Mouse (Mus musculus) embryo, embryonic 10.5 days (tissue): Measurements from ENCODE around the gene Hpca.
A peak's percentile ranks its signal among the peaks of the same experiment; 100 is the strongest.

Experiments
- DNase-seq: peaks from one replicate; pipeline ENCODE4 v3.0.0-alpha.2; 2015; ENCODE audit warnings: low spot score

Hpca gene

DNA sequence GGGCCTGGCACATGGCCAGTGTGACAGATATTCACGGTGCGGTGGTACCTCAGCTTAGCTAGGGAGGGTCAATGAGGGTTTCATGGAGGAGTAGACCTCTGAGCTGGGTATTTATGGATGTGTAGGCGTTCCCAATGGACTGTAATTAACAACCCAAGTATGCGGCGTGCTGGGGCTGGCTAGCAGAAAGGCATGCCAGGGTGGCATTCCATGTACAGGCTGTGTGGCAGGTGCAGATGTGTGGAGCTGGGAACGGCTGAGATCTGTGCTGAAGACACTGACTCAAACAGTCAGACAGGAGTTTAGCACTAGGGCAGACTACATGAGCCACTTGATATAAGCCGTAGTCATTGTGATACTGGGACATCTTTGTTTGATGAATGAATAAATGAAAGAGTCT is 13.2 kb downstream of the Hpca start:
- DNase-seq, result no peak

DNA sequence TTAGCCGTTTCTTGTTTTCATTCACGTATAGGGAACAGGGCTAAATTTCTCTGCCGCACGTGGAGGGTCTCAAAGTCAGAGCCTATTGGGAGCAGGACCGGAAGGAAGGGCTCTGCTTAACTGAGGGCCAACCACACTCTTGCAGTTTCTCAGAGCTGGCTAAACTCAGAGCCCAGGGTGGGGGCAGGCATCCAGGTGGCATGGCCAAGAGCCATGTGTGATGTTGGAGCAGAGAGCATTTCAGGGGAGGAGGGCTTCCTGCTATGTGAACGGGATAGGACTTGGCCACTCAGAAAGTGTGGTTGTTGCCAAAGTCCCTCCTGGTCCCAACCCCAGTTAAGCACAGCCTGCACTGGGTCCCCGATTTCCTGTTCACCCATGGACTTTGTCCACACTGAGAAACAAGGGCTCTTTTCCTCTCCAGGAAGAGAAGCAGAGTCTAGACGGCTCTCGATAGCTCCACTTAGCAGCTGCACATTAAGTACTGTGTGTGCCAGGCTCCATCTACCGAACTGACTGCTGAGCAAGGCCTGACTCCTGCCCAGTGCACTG is 14.4 kb downstream of the Hpca start:
- DNase-seq, result no peak

DNA sequence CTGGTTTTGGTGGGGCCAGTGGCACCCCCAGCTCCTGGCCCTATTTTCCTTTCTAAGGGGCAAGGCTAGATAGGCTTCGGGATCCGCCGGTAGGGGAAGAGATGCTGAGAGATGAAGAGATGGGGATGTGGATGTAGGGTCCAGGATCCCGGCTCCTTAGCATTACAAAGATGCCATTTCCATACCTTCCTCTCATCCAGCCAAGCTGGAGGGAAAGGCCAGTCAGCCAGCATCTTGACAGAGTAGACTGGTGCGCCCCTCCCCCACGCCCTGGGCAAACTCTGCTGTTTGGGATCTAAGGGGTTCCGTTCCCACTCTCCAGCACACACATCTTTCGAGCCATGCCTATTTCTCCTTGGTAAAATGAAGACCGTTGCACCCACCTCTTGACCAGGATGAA is 15.8 kb downstream of the Hpca start:
- DNase-seq, result no peak

DNA sequence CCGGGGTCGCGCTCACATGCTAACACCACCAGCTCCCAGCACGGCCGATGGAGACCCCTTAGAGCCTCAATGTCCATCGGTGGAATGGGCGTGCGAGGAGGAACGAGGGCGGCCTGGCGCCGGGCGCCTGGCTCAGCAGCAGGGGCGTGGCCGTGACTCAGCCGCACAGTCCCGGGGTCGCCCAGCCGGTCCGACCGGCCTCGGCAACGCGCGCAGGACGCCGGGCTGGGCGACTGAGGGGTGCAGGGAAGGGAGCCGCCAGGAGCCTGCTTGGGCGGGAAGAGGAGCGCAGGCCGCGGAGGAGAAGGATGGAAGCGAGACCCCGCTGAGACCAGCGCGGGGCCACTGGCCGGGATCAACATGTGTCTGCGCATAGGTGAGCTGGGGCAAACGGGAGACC is 16.5 kb downstream of the Hpca start, which contains the start of gene Tmem54:
Gene Tmem54 (plus strand): TSS at position 193 of the 400 bp plus-strand sequence.
- DNase-seq, result no peak

DNA sequence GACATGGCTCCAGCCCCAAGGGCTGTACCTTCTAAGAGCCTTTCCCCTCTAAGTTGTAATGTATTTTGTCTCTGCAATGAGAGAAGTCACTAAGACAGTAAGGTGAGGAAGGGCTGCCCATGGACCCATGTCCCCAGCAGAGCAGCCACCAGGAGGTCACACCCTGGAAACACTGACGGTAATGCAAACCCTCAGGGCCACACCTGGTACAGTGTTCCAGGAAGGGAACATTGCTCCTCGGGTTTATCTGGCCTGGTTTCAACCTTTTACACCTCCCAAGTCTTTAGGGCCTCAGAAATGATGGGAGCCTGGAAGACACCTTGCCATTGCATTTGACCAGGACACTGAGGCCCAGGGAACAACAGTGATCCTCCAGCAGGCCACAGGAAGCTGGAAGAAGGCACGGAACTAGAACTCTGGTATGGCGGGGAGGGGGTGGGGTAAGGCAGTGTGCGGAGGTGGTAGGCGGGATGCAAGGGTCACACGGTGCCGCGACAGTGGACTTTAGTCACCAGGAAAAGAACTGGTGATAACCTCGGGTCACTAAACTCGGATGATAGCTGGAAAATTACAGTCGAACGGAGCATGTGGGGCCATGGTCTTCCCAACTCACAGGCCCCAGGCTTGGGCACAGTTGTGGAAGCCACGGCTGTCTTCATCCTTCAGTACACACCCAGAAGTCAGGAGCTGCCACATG is 19.6 kb downstream of the Hpca start:
- DNase-seq, result no peak

DNA sequence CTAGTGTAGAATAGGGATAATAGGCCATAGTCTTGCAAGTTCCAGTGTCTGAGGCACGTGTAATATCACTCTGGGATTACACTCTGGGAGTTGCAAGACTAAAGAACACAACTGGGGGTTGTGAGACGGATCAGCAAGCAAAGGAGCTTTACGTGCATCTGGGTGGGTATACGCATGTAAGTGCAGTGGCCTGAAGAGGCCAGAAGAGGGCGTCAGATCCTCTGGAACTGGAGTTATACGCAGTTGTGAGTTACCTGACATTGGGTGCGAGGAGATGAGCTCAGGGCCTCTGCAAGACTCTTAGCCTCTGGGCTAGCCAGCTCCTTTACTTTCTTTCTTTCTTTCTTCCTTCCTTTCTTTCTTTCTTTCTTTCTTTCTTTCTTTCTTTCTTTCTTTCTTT is 24.8 kb downstream of the Hpca start:
- DNase-seq, result no peak

DNA sequence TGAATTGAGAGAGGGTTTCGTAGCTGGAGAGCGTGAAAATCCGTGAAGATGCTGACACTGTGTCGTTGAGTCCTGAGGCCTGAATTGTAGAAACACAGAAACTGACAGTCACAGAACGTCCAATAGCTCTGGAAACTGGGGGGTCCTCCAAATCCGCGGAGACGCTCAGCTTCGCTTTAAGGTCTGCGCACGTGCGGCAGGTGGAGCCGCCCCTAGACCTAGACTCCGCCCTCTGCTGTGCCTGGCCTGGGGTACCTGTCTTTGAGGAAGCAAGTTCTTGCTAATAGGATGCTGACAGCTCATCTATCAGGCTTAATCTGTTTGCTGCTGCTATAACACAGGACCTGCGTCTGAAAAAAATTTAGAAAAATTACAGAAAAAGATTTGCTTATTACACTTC is 26.6 kb downstream of the Hpca start:
- DNase-seq, result no peak

DNA sequence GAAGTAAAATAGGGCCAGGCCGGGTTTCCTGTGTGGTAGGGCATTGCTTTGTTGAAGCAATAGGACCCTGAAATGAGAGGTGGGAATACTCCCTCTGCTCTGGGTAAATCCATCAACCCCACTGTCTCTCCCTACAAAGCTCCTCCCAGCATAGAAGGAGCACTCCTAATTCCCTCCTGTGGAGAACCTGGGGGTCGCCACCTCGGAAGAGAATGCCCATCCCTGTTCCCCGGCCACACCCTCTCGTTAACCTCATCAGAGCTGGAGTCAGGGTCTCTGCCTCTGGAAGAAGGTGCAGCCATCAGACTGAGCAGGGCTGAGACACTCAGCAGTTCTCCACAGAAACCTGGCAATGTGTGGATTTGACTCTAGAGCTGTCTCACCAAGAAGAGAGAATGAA is 34.0 kb downstream of the Hpca start:
- DNase-seq, result no peak

DNA sequence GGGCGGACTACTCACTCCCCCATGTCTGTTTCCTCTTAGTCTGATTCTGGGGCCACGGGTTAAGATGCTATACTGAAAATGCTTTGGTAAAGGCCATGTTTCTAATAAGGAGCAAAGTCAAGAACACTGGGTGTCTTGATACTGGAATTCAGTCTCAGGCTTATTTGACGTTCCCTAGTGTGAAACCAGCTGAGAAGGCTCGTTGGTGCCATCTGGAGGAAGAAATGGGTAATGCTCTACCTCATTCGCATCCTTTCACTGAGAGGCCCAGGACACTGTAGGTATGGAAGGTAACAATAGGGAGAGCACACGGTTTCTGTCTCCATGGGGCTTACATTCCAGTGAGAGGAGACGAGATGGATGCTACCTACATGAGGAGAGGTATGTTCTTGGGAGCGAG is 35.8 kb downstream of the Hpca start:
- DNase-seq, result peak; percentile 89

DNA sequence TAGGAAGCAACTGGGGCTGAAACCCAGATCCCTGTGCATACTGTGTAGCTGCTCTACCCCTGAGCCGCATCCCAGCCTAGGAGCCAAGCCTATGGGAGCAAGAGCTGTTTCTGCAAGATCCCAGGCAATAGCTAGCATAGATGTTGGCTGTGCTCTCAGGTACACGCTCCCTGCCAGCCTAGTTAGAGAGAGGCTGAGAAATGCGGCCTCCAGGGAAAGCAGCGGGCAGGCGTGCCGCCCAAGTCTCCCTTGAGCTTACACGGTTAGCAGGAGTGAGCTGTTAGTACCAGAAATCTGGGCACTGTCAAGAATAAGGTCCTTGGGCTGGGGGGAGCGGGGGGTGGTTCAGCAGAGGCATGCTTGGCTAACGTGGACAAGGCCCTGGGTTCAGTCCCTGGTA is 36.9 kb downstream of the Hpca start:
- DNase-seq, result no peak

DNA sequence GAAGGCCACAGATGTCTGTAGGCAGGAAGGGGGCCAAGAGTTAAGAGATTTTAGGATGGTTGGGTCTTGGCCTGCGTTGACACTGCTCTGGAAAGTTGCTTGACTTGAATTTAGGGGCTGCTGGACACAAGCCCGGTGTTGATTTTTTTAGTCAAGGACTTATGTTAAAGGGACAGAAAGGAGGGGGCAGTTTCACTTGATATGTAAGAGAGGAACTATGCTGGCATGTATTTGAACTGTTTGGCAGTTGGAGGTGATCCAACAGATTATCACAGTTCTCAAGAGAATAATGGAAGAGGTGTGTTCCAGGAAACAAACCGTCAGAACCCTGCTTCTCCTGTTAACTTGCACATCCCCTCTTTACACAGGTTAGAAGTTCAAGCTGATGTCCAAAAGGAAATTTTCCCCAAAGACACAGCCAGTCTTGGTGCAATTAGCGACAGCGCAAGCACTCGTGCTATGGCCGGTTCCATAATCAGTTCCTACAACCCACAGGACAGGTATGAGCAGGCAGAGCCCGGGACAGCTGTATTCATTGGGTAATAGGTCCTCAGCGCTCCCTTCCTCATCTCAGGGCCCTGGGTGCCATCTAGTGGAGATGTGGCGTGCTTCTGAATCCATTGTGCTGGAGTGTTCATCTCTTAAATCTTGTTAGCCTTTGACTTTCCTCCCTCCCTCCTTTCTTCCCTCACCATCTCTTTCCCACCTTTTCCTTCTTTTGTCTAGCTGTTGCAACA is 39.3 kb downstream of the Hpca start:
- peak; percentile 88 for DNase-seq

DNA sequence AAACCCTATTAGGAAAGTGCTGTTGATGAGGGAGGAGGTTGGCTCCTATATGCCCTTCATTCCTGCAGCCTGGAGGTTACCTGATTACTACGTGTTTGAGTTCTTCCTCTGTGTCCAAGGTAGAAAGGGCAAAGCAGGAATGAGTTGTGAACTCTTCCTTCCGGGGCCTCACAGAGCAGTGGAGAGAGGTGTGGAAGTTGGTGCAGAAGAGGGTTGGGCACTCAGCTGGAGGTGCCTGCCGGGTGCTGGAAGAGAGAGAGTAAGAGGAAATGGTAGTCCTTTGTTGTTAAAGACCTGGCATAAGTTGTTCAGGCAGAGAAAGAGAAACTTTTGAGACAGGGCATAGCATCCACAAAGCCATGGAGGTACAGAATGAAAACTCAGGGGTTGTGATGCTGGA is 39.9 kb downstream of the Hpca start:
- DNase-seq, result no peak

DNA sequence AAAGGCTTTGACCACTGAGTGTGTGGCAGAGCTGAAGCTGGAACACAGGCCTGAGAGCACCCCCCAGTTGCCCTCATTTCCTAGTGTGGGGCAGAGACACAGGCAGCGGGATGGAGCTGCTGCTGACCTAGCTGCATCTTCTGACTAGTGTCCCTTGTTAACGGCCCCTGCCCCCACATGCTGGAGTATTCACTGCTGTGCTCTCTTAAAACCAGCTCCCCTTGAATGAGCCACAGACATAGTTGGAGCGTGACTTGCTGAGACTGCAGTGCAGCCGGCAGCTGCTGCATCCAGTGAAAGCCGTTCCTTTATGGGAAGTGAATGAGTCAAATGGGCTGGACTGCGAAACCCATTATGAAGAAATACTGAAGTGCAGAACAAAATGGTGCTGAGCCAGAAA is 40.3 kb downstream of the Hpca start:
- no peak for DNase-seq

DNA sequence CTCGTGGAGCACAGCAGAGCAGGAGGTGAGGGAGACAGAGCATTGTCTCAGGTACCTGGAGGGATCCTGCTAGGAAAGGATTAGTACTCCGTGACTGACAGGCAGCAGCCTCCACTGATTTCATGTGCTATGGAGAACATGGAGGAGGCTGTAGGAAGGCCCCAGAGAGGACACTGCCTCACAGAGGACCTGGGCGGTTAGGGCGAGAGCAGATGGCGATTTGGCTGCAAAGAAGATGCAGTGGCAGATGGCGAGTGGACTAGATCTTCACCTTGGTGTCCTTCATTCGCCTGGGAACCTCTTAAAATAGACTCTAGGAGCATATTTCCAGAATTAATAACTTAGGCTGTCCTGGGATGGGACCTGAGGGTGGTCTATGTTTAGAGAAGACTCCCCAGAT is 40.8 kb downstream of the Hpca start:
- no peak for DNase-seq

DNA sequence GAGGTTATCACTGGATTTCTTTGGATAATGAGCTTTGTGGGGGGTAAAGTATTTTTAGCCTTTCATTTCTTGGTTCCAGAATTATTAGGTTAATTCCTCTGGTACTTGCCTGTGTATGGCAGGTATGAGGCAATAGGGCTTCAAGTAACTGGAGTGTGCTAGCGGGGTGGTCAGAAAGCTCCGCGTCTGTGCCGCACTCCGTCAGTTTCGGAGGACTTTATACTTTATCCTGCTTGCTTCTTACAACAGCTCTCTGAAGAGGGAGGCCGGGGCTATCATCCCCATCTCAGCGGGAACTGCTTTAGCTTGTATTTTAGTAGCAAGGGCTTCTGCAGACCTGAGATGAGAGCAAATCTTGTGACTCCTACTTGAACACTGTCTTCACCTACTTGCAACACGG is 42.7 kb downstream of the Hpca start:
- no peak for DNase-seq

DNA sequence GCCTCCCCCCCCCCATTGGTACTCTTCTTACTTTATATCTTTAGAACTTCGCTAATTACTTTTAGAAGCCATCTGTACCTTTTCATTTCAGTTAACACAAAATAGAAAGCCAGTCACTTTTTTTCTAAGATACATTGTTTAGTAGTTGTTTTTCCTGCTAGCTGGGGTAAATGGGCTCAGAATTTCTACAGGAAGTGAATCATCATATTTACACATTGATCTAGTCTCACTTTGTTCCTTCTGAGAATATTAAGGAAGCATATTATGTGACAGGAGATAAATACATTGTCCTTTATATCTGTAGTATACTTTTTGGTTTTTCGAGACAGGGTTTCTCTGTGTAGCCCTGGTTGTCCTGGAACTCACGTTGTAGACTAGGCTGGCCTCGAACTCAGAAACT is 53.0 kb downstream of the Hpca start:
- no peak for DNase-seq

DNA sequence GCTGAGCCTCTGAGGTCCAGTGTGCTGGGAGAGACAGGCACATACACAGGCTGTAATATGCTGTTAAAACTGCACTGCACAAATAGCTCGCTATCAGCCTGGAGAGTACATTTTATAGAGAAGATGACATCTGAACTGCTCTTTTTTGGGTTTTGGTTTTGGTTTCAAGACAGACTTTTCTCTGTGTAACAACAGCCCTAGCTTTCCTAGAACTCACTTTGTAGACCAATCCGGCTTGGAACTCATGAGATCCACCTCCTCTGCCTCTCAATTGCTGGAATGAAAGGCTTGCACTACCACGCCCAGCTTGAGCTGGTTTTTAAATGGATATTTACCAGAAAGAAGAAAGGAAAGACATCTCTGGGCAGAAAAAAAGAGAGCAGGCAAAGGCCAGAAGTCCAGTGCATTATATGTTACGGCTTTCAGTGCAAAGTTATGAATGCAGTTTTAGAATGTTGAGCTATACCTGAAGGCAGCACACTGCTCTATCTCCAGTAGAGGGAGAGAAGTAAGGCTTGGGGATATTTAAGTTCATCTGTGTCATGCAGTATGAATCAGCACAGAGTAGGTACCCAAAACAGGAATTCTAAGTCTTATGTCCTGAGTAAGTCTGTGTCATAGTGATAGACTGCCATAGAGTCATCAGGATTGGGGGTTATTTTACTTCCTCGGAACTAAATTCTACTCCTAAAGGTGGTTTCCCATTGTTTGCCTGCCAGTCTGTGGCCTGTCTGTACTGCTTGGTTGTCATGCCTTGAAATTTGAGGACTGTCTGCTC is 54.0 kb downstream of the Hpca start:
- no peak for DNase-seq

DNA sequence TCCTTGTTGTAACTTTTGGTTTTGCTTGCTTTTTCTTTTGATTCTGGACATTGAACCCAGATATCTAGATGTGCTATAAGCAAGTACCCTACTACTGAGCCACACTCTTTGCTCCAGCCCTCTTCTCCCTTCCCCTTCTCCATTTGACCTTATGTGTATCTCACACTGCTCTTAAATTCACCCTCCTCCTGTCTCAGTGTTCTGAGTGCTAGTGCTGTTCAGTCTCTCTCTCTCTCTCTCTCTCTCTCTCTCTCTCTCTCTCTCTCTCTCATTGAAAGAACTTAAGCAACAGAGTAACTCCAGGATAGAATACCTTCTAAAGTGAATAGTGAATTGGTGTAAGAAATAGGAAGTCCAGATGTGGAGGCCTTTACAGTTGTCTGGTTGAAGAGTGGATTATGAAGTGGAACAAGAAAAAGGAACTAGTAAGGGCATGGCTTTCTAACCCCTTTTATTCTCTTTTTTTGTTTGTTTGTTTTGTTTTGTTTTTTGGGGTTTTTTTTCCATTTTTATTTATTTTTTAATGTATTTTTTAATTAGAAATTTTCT is 56.1 kb downstream of the Hpca start:
- DNase-seq, result no peak

DNA sequence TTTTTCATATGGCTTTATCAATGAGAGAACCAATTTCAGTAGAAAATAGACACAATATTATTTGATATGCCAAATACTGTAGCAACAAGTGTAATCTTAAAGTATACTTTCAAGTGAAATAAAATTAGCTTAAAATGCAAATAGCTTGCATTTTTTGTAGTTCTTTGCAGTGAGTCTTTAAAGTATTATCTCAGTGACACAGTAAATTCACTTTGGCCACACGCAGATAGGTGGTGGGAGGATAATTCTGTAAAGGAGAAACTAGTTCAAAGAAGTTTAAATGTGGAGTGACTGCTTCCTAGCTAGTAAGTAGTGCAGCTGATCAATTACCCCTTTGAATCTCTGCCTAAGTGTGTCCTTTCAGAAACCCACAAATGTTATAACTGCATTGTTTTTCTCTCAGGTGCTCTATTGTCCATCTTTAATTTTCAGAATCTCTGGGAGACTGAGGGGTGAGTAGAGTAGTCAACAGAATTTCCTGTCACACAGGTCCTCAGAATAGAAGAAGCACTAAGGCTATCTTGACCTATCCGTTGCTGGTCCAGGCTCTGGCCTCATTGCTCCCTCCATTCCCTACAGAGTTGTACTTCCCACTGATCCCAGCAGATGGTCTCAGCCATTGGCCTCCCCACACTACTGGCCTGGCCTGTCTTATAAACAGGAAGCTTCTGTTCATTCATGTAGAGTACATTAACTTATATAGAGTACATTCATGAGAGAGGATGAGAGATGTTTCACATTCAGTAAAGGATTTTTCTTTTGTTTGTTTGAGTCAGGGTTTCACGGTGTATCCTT is 59.4 kb downstream of the Hpca start:
- DNase-seq, result no peak
